Mouse (Mus musculus) heart, adult 18-20 months (tissue): ENCODE data around the gene Kif3b. TPM values are rescaled to one million over a fixed set of nuclear protein-coding genes. Genes with fewer than 3 reads are reported as not detected.
"Not testable (repeated sequence)": the region's sequence is repeated elsewhere in the genome, so short reads cannot be mapped to it uniquely, and the experiment has no call there.

Experiments used
- DNase-seq, 2 experiments: peaks; one replicate each; pipeline ENCODE4 v3.0.0; 2021 to 2022; ENCODE audit warnings: mixed read lengths in 1 of 2
- long read RNA-seq, 2 experiments: library from polyadenylated mRNA; stranded (forward); transcript quantifications; one replicate each; pipeline ENCODE4 v2.0.0; 2021
- total RNA-seq, 2 experiments: library from RNA; stranded (reverse); gene quantifications; 2 replicates each; pipeline ENCODE4 v1.2.3; 2021

Gene Kif3b
- total RNA-seq, result 1 to 10 TPM; 7.6 to 8.1 TPM
- long read RNA-seq, experiment 1, full-length matches to known transcripts, result 1 of 2 reads
- long read RNA-seq, experiment 1, partial matches to known transcripts, result 0 of 2 reads
- long read RNA-seq, experiment 1, other reads (novel, unspliced or antisense), result 1 of 2 reads
- long read RNA-seq, experiment 2, partial matches to known transcripts, result 0 of 3 reads
- long read RNA-seq, experiment 2, other reads (novel, unspliced or antisense), result 3 of 3 reads

- peak; percentile 92 to 93 for DNase-seq
Measured at GRCm38 (mm10) chr2:153290938-153291928, at the start of gene Kif3b. Gene Kif3b (plus strand): TSS chr2:153291413.

- DNase-seq, result no peak
Measured at GRCm38 (mm10) chr2:153242156-153242555, 49.1 kb upstream of the Kif3b start.

GRCm38 (mm10) chr2:153249751-153250150, 41.5 kb upstream of the Kif3b start:
- DNase-seq, result no peak

GRCm38 (mm10) chr2:153256604-153257003, 34.6 kb upstream of the Kif3b start:
- no peak for DNase-seq

GRCm38 (mm10) chr2:153259030-153259863, 32.0 kb upstream of the Kif3b start:
- DNase-seq, result peak in 1 of 2 experiments; percentile 13

GRCm38 (mm10) chr2:153259864-153260674, 31.1 kb upstream of the Kif3b start:
- DNase-seq, result no peak

- no peak for DNase-seq
Measured at GRCm38 (mm10) chr2:153263053-153263452, 28.2 kb upstream of the Kif3b start.

- DNase-seq, result no peak
Measured at GRCm38 (mm10) chr2:153267331-153267730, 23.9 kb upstream of the Kif3b start.

GRCm38 (mm10) chr2:153270231-153270915, 20.8 kb upstream of the Kif3b start:
- DNase-seq, result not testable (repeated sequence)

- DNase-seq, result not testable (repeated sequence)
Measured at GRCm38 (mm10) chr2:153274200-153274918, 16.9 kb upstream of the Kif3b start.

GRCm38 (mm10) chr2:153274919-153275247, 16.3 kb upstream of the Kif3b start:
- no peak for DNase-seq

GRCm38 (mm10) chr2:153275577-153275976, 15.6 kb upstream of the Kif3b start:
- not testable (repeated sequence) for DNase-seq

- DNase-seq, result no peak
Measured at GRCm38 (mm10) chr2:153276440-153276839, 14.8 kb upstream of the Kif3b start.

- not testable (repeated sequence) for DNase-seq
Measured at GRCm38 (mm10) chr2:153276846-153277245, 14.4 kb upstream of the Kif3b start.

- no peak for DNase-seq
Measured at GRCm38 (mm10) chr2:153278357-153278756, 12.9 kb upstream of the Kif3b start.

GRCm38 (mm10) chr2:153283919-153284318, 7.3 kb upstream of the Kif3b start:
- no peak for DNase-seq

- no peak for DNase-seq
Measured at GRCm38 (mm10) chr2:153286524-153286923, 4.7 kb upstream of the Kif3b start.

- no peak for DNase-seq
Measured at GRCm38 (mm10) chr2:153287835-153288234, 3.4 kb upstream of the Kif3b start.

GRCm38 (mm10) chr2:153292305-153292861, 1.2 kb downstream of the Kif3b start:
- DNase-seq, result no peak

- no peak for DNase-seq
Measured at GRCm38 (mm10) chr2:153295196-153295595, 4.0 kb downstream of the Kif3b start.
